In the genomic region with DNA sequence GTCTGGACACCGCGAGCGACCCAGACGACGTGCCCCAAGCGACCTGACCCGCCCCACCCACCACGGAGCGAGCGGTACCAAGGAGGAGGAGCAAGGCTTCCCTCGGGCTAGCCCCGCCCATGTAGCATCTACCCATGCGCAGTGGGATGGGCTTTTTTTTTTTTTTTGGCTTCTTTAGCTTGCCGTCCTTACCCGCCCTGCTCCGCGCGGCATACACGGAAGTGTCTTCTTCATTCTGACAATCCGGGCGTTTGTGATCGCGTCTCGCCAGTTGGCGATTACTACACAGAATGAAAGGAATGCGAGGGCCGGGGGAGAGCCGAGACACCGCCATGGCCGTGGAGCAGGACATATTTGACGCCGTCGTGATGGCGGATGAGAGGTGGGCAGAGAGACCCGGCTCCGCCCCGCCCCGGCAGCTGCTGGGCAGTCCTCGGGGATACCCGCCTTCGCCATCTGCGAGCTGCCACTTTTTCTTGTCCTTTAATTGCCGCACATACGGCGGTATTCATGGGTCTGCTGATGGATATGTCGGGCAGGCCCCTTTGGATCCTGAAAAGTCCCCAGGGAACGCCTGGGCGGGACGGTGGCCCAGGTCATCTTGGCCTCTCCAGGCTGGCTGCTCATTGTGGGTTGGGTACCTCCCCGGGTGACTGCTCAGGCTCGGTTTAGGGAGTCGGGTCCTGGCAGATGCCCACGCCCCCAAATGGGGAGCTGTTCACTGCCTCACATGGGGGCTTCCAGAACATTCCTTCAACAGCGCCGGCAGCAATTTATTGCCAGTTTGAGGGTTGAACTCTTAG, we compare ENCODE assay signal across 8 mouse cellular contexts. TPM values are rescaled to one million over a fixed set of nuclear protein-coding genes. Genes with fewer than 3 reads are reported as not detected.
DNase-seq lines count a peak whose midpoint lies in the region; ATAC-seq and TF ChIP-seq lines count a peak whose summit lies in the region.

LTO1 (plus strand) TSS at position 153 of the 803 bp plus-strand sequence.

- H3K27ac ChIP-seq in intestine, postnatal 0 days (ENCODE audit: low read depth, low read length) = peak within 1 kb of the TSS; percentile 50
- no peak within 1 kb of the TSS for H3K27ac ChIP-seq in limb, embryonic 11.5 days (replicated peaks; ENCODE audit: low read depth, low read length)
- H3K27ac ChIP-seq in midbrain, embryonic 14.5 days (replicated peaks; ENCODE audit: low read depth, low read length) = peak within 1 kb of the TSS; percentile 88

- H3K4me1 ChIP-seq in intestine, postnatal 0 days (replicated peaks; ENCODE audit: control insufficient read depth, insufficient read depth, low read length) = no peaks in the 10 kb centered on the region; the same call in 1 of the 2 replicates
- peaks cover 8% of the 10 kb centered on the region for H3K4me1 ChIP-seq in limb, embryonic 11.5 days (ENCODE audit: control insufficient read depth, insufficient read depth, low read length)
- H3K4me1 ChIP-seq in midbrain, embryonic 14.5 days (ENCODE audit: control insufficient read depth, insufficient read depth, low read length) = peaks cover 8% of the 10 kb centered on the region

- H3K9ac ChIP-seq in intestine, postnatal 0 days (ENCODE audit: low read depth, low read length) = peak within 1 kb of the TSS; percentile 88
- peak within 1 kb of the TSS; percentile 72 for H3K9ac ChIP-seq in limb, embryonic 11.5 days (ENCODE audit: low read length)
- H3K9ac ChIP-seq in midbrain, embryonic 14.5 days (replicated peaks; ENCODE audit: low read length) = peak within 1 kb of the TSS; percentile 80

- H3K9me3 ChIP-seq in intestine, postnatal 0 days (ENCODE audit: control insufficient read depth) = no peaks in the 10 kb centered on the region
- H3K9me3 ChIP-seq in limb, embryonic 11.5 days (ENCODE audit: control insufficient read depth, low read length) = no peaks in the 10 kb centered on the region
- no peaks in the 10 kb centered on the region for H3K9me3 ChIP-seq in midbrain, embryonic 14.5 days (ENCODE audit: control insufficient read depth, low read length)

- WGBS in intestine, postnatal 0 days = under 1% methylated on average over 55 of the region's 55 CpGs
- WGBS in limb, embryonic 11.5 days = under 1% methylated on average over 55 of the region's 55 CpGs
- under 1% methylated on average over 55 of the region's 55 CpGs for WGBS in midbrain, embryonic 14.5 days

- ATAC-seq in intestine, postnatal 0 days = peak; percentile 97
- peak; percentile 87 for ATAC-seq in limb, embryonic 11.5 days (ENCODE audit: insufficient number of reproducible peaks, low FRiP score, low TSS enrichment, low read depth)
- peak; percentile 93 for ATAC-seq in midbrain, embryonic 14.5 days (ENCODE audit: low FRiP score, low TSS enrichment)

- peaks cover 21% of the 10 kb centered on the region; the same call in 1 of the 2 replicates for H3K36me3 ChIP-seq in intestine, postnatal 0 days (ENCODE audit: control insufficient read depth, insufficient read depth)
- peaks cover 7% of the 10 kb centered on the region; the same call in 1 of the 2 replicates for H3K36me3 ChIP-seq in limb, embryonic 11.5 days (ENCODE audit: control insufficient read depth, insufficient read depth, low read length)
- peaks cover 32% of the 10 kb centered on the region for H3K36me3 ChIP-seq in midbrain, embryonic 14.5 days (ENCODE audit: control insufficient read depth, insufficient read depth, low read length)

- peak; percentile 89 for DNase-seq in layer of hippocampus, adult 11-12 months (ENCODE audit: low spot score)
- no peak for DNase-seq in layer of hippocampus, adult 9-10 months (ENCODE audit: low spot score)
- DNase-seq in embryo, embryonic 9.5 days (ENCODE audit: extremely low spot score) = peak; percentile 95
- peak; percentile 75 to 89 for DNase-seq in gastrocnemius, postnatal 4 days (ENCODE audit: low spot score in 2 of 2)
- peak; percentile 92 for DNase-seq in limb, embryonic 11.5 days (ENCODE audit: low spot score)
- DNase-seq in midbrain, embryonic 14.5 days = peak; percentile 96
- DNase-seq in spleen, adult 18-20 months = peak; percentile 85 to 90

- no peak for TF ChIP-seq CTCF in intestine, postnatal 0 days (IDR thresholded peaks at IDR 0.05; ENCODE audit: low read depth)

- H3K27me3 ChIP-seq in intestine, postnatal 0 days (replicated peaks; ENCODE audit: control insufficient read depth, insufficient read depth, low read length) = no peaks in the 10 kb centered on the region
- no peaks in the 10 kb centered on the region for H3K27me3 ChIP-seq in limb, embryonic 11.5 days (ENCODE audit: control insufficient read depth, insufficient read depth, low read length)
- no peaks in the 10 kb centered on the region for H3K27me3 ChIP-seq in midbrain, embryonic 14.5 days (ENCODE audit: control insufficient read depth, insufficient read depth, low read length)

- peak within 1 kb of the TSS; percentile 92 for H3K4me2 ChIP-seq in intestine, postnatal 0 days (replicated peaks; ENCODE audit: low read depth)
- peak within 1 kb of the TSS; percentile 92 for H3K4me2 ChIP-seq in limb, embryonic 11.5 days (ENCODE audit: low read depth, severe bottlenecking)
- peak within 1 kb of the TSS; percentile 90 for H3K4me2 ChIP-seq in midbrain, embryonic 14.5 days (ENCODE audit: low read length)

- H3K4me3 ChIP-seq in intestine, postnatal 0 days (ENCODE audit: low read depth, low read length) = peak within 1 kb of the TSS; percentile 89
- H3K4me3 ChIP-seq in limb, embryonic 11.5 days (ENCODE audit: low read depth, low read length) = peak within 1 kb of the TSS; percentile 63
- H3K4me3 ChIP-seq in midbrain, embryonic 14.5 days (replicated peaks; ENCODE audit: low read depth, low read length) = peak within 1 kb of the TSS; percentile 70

RNA-seq across cellular contexts. Expression of gene LTO1, which starts in this region (rescaled TPM):
- 10 to 100 TPM; 18.4 TPM for total RNA-seq in gastrocnemius, postnatal 4 days (2021)
- 16.2 and 21.1 TPM in 2 replicates for polyA plus RNA-seq in intestine, postnatal 0 days (2015; fragmentation: Nextera tagmentation; extraction: Ambion mirVana)
- 22.6 and 23.3 TPM in 2 replicates for polyA plus RNA-seq in limb, embryonic 11.5 days (2014; fragmentation: Nextera tagmentation; extraction: Ambion mirVana)
- 25.4 and 34.8 TPM in 2 replicates for polyA plus RNA-seq in midbrain, embryonic 14.5 days (2014; fragmentation: Nextera tagmentation; extraction: Ambion mirVana)
